Mouse (Mus musculus) spleen, postnatal 36 days (tissue): Measurements from ENCODE around the gene Yipf7.

ENCODE experiments used
- DNase-seq, 2 experiments: peaks; one replicate each; pipeline ENCODE4 v3.0.0; 2022; ENCODE audit warnings: low spot score in 2 of 2, mixed read lengths in 1 of 2

Gene Yipf7

GRCm38 (mm10) chr5:69542489-69542888, at the start of gene Yipf7:
Yipf7 (minus strand) TSS chr5:69542648.
- no peak for DNase-seq

GRCm38 (mm10) chr5:69591640-69592461, 49.4 kb upstream of the Yipf7 start, which contains the start of gene Gnpda2:
Gnpda2 (minus strand) TSS chr5:69592340.
- peak; percentile 76 to 80 for DNase-seq

GRCm38 (mm10) chr5:69557404-69557935, 15.0 kb upstream of the Yipf7 start:
- no peak for DNase-seq

- peak; percentile 89 to 92 for DNase-seq
These were observed 14.4 kb upstream of the Yipf7 start, which contains the start of gene Guf1 for GRCm38 (mm10) chr5:69556628-69557403. Guf1 (plus strand) TSS chr5:69556923.

GRCm38 (mm10) chr5:69541680-69542079, 768 bp downstream of the Yipf7 start:
- DNase-seq = no peak

- DNase-seq = no peak
These were observed 18.5 kb downstream of the Yipf7 start for GRCm38 (mm10) chr5:69523944-69524343.

GRCm38 (mm10) chr5:69522064-69522463, 20.4 kb downstream of the Yipf7 start:
- no peak for DNase-seq

- peak; percentile 4 to 9 for DNase-seq
These were observed 21.7 kb downstream of the Yipf7 start for GRCm38 (mm10) chr5:69520661-69521278.

- no peak for DNase-seq
These were observed 30.2 kb downstream of the Yipf7 start for GRCm38 (mm10) chr5:69512203-69512602.

- DNase-seq = no peak
These were observed 30.8 kb downstream of the Yipf7 start for GRCm38 (mm10) chr5:69511631-69512030.

- DNase-seq = no peak
These were observed 35.4 kb downstream of the Yipf7 start for GRCm38 (mm10) chr5:69507045-69507444.

- DNase-seq = no peak
These were observed 53.4 kb downstream of the Yipf7 start for GRCm38 (mm10) chr5:69489046-69489445.

GRCm38 (mm10) chr5:69467520-69467919, 74.9 kb downstream of the Yipf7 start:
- no peak for DNase-seq
